Mouse (Mus musculus): Measurements from ENCODE around the gene Tarbp1. TPM values are rescaled to one million over a fixed set of nuclear protein-coding genes. Genes with fewer than 3 reads are reported as not detected.

Tarbp1 gene
- 7.9 and 9.0 TPM in 2 replicates for polyA plus RNA-seq (2012; rRNA removed)

DNA sequence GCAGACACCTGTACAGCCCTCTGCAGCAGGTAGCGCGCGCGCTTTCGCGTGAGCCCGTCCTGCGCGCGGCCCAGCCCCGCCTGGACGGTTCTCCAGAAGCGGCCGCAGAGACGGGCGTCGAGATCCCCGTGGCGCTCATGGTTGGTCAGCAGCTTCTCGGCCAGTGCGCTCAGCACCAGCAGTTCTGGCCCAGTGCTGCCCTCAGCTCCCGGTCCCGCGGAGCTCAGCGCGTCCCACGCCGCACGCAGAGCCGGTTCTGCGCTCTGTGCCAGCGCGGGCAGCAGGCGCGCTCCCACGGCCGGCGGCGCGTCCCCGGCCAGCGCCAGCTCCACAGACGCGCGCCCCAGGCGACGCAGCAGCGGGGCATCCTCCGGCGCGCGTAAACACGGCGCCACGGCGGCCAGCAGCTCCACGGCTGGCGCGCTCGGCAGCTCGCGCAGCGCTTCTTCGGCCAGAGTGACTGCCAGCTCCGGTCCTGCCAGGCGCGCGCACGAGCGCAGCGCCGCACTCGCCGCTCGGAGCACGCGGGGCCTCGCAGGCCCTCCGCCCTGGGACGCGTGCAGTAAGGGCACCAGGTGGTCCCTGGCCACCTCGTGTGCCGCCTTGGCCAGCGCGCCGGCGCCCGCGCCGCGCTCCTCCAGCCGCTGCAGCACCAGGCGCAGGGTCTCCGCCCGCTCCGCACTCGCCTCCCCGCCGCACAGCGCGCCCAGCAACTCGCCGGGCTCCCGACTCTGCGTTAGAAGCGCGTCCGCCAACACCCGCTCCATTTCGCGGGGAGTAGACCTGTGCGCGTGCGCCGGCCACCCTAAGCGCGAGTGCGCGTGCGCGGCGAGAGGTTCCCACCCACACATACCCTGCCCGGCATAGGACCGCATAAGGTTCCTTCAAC is at the start of gene Tarbp1:
Gene Tarbp1 (minus strand): TSS at position 767 of the 889 bp plus-strand sequence.

GRCm38 (mm10) chr8:126422174-126422919 is 52.5 kb downstream of the Tarbp1 start, which contains the start of gene Coa6:
TSS of gene Coa6 (plus strand) at chr8:126422515.

Other genes starting within 250 kb of the Tarbp1 start
- 0.61 and 0.64 TPM in 2 replicates for gene Slc35f3, start 176.5 kb downstream of the Tarbp1 start, polyA plus RNA-seq (2012; rRNA removed)
- gene Coa6, start 52.5 kb downstream of the Tarbp1 start, polyA plus RNA-seq (2012; rRNA removed): 66.5 and 67.8 TPM in 2 replicates
- 118 and 174 TPM in 2 replicates for gene Irf2bp2, start 118.9 kb upstream of the Tarbp1 start, polyA plus RNA-seq (2012; rRNA removed)

Measured in ovary, adult 2 months (tissue).